Mouse (Mus musculus): ENCODE data around the gene Atp2b1. TPM values are rescaled to one million over a fixed set of nuclear protein-coding genes. Genes with fewer than 3 reads are reported as not detected.

The Atp2b1 gene
- 123 and 149 TPM in 2 replicates for polyA plus RNA-seq (2014; fragmentation: Nextera tagmentation; extraction: Ambion mirVana)

- Histone ChIP-seq H3K4me1 (ENCODE audit: control insufficient read depth, insufficient read depth, low read length) (0 out of 2 replicates have a peak, but pooled peaks cover 3% of the 10 kb centered on the region), H3K36me3 (ENCODE audit: control insufficient read depth, insufficient read depth, low read length) (no peaks in the 10 kb centered on the region), H3K27me3 (ENCODE audit: control insufficient read depth, insufficient read depth, low read length) (no peaks in the 10 kb centered on the region), H3K9me3 (ENCODE audit: control insufficient read depth, low read length) (no peaks in the 10 kb centered on the region), H3K27ac (ENCODE audit: low read depth, low read length) (peak within 1 kb of the TSS; percentile 99), H3K4me3 (ENCODE audit: low read length) (peak within 1 kb of the TSS; percentile 96), H3K4me2 (replicated peaks; ENCODE audit: low read depth, low read length) (peak within 1 kb of the TSS; percentile 81), H3K9ac (ENCODE audit: low read depth, low read length) (peak within 1 kb of the TSS; percentile 94)
- ATAC-seq (ENCODE audit: low FRiP score, low TSS enrichment) = peak; percentile 96
- WGBS = under 1% methylated on average over 52 of the region's 120 CpGs
These were observed at the start of gene Atp2b1 for GRCm38 (mm10) chr10:98913961-98914809. TSS of gene Atp2b1 (plus strand) at chr10:98914406.

GRCm38 (mm10) chr10:98864851-98865250 lies 49.4 kb upstream of the Atp2b1 start:
- Histone ChIP-seq H3K4me1 (ENCODE audit: control insufficient read depth, insufficient read depth, low read length) (no peaks in the 10 kb centered on the region), H3K36me3 (ENCODE audit: control insufficient read depth, insufficient read depth, low read length) (no peaks in the 10 kb centered on the region), H3K4me2 (replicated peaks; ENCODE audit: low read depth, low read length) (no peak overlapping the region), H3K9ac (ENCODE audit: low read depth, low read length) (no peak overlapping the region), H3K27ac (ENCODE audit: low read depth, low read length) (no peak overlapping the region), H3K4me3 (ENCODE audit: low read length) (no peak overlapping the region), H3K27me3 (ENCODE audit: control insufficient read depth, insufficient read depth, low read length) (no peaks in the 10 kb centered on the region), H3K9me3 (ENCODE audit: control insufficient read depth, low read length) (no peaks in the 10 kb centered on the region)
- no peak for ATAC-seq (ENCODE audit: low FRiP score, low TSS enrichment)
- 60% methylated on average over 3 of the region's 3 CpGs for WGBS

- Histone ChIP-seq H3K4me3 (ENCODE audit: low read length) (no peak overlapping the region), H3K4me2 (replicated peaks; ENCODE audit: low read depth, low read length) (no peak overlapping the region), H3K4me1 (ENCODE audit: control insufficient read depth, insufficient read depth, low read length) (no peaks in the 10 kb centered on the region), H3K9ac (ENCODE audit: low read depth, low read length) (no peak overlapping the region), H3K27me3 (ENCODE audit: control insufficient read depth, insufficient read depth, low read length) (no peaks in the 10 kb centered on the region), H3K9me3 (ENCODE audit: control insufficient read depth, low read length) (no peaks in the 10 kb centered on the region), H3K36me3 (ENCODE audit: control insufficient read depth, insufficient read depth, low read length) (no peaks in the 10 kb centered on the region), H3K27ac (ENCODE audit: low read depth, low read length) (no peak overlapping the region)
- ATAC-seq (ENCODE audit: low FRiP score, low TSS enrichment) = no peak
- WGBS = 93% methylated on average over 5 of the region's 5 CpGs
These were observed 47.3 kb upstream of the Atp2b1 start for GRCm38 (mm10) chr10:98866836-98867370.

GRCm38 (mm10) chr10:98868351-98868908 lies 45.8 kb upstream of the Atp2b1 start:
- Histone ChIP-seq H3K36me3 (ENCODE audit: control insufficient read depth, insufficient read depth, low read length) (no peaks in the 10 kb centered on the region), H3K9me3 (ENCODE audit: control insufficient read depth, low read length) (no peaks in the 10 kb centered on the region), H3K27ac (ENCODE audit: low read depth, low read length) (no peak overlapping the region), H3K27me3 (ENCODE audit: control insufficient read depth, insufficient read depth, low read length) (no peaks in the 10 kb centered on the region), H3K9ac (ENCODE audit: low read depth, low read length) (no peak overlapping the region), H3K4me1 (ENCODE audit: control insufficient read depth, insufficient read depth, low read length) (no peaks in the 10 kb centered on the region), H3K4me2 (replicated peaks; ENCODE audit: low read depth, low read length) (no peak overlapping the region), H3K4me3 (ENCODE audit: low read length) (no peak overlapping the region)
- WGBS = 84% methylated on average over 4 of the region's 4 CpGs
- ATAC-seq (ENCODE audit: low FRiP score, low TSS enrichment) = no peak

GRCm38 (mm10) chr10:98877855-98878254 lies 36.4 kb upstream of the Atp2b1 start:
- Histone ChIP-seq H3K9ac (ENCODE audit: low read depth, low read length) (no peak overlapping the region), H3K4me1 (ENCODE audit: control insufficient read depth, insufficient read depth, low read length) (no peaks in the 10 kb centered on the region), H3K36me3 (ENCODE audit: control insufficient read depth, insufficient read depth, low read length) (no peaks in the 10 kb centered on the region), H3K27me3 (ENCODE audit: control insufficient read depth, insufficient read depth, low read length) (no peaks in the 10 kb centered on the region), H3K9me3 (ENCODE audit: control insufficient read depth, low read length) (no peaks in the 10 kb centered on the region), H3K27ac (ENCODE audit: low read depth, low read length) (no peak overlapping the region), H3K4me3 (ENCODE audit: low read length) (no peak overlapping the region), H3K4me2 (replicated peaks; ENCODE audit: low read depth, low read length) (no peak overlapping the region)
- ATAC-seq (ENCODE audit: low FRiP score, low TSS enrichment) = no peak
- WGBS = 73% methylated on average over 3 of the region's 3 CpGs

GRCm38 (mm10) chr10:98878636-98879035 lies 35.6 kb upstream of the Atp2b1 start:
- H3K9me3 ChIP-seq (ENCODE audit: control insufficient read depth, low read length) = no peaks in the 10 kb centered on the region
- no peaks in the 10 kb centered on the region for H3K4me1 ChIP-seq (ENCODE audit: control insufficient read depth, insufficient read depth, low read length)
- H3K27me3 ChIP-seq (ENCODE audit: control insufficient read depth, insufficient read depth, low read length) = no peaks in the 10 kb centered on the region
- H3K27ac ChIP-seq (ENCODE audit: low read depth, low read length) = no peak overlapping the region
- H3K36me3 ChIP-seq (ENCODE audit: control insufficient read depth, insufficient read depth, low read length) = no peaks in the 10 kb centered on the region
- H3K9ac ChIP-seq (ENCODE audit: low read depth, low read length) = no peak overlapping the region
- ATAC-seq (ENCODE audit: low FRiP score, low TSS enrichment) = no peak
- no peak overlapping the region for H3K4me3 ChIP-seq (ENCODE audit: low read length)
- WGBS = 70% methylated on average over 2 of the region's 2 CpGs
- H3K4me2 ChIP-seq (replicated peaks; ENCODE audit: low read depth, low read length) = no peak overlapping the region

- no peaks in the 10 kb centered on the region for H3K4me1 ChIP-seq (ENCODE audit: control insufficient read depth, insufficient read depth, low read length)
- no peak overlapping the region for H3K4me2 ChIP-seq (replicated peaks; ENCODE audit: low read depth, low read length)
- no peaks in the 10 kb centered on the region for H3K27me3 ChIP-seq (ENCODE audit: control insufficient read depth, insufficient read depth, low read length)
- H3K4me3 ChIP-seq (ENCODE audit: low read length) = no peak overlapping the region
- H3K36me3 ChIP-seq (ENCODE audit: control insufficient read depth, insufficient read depth, low read length) = no peaks in the 10 kb centered on the region
- ATAC-seq (ENCODE audit: low FRiP score, low TSS enrichment) = no peak
- 82% methylated on average over 8 of the region's 8 CpGs for WGBS
- no peak overlapping the region for H3K27ac ChIP-seq (ENCODE audit: low read depth, low read length)
- no peaks in the 10 kb centered on the region for H3K9me3 ChIP-seq (ENCODE audit: control insufficient read depth, low read length)
- H3K9ac ChIP-seq (ENCODE audit: low read depth, low read length) = no peak overlapping the region
These were observed 34.1 kb upstream of the Atp2b1 start for GRCm38 (mm10) chr10:98880057-98880456.

GRCm38 (mm10) chr10:98880711-98881110 lies 33.5 kb upstream of the Atp2b1 start:
- no peak for ATAC-seq (ENCODE audit: low FRiP score, low TSS enrichment)
- H3K9me3 ChIP-seq (ENCODE audit: control insufficient read depth, low read length) = no peaks in the 10 kb centered on the region
- H3K36me3 ChIP-seq (ENCODE audit: control insufficient read depth, insufficient read depth, low read length) = no peaks in the 10 kb centered on the region
- no peak overlapping the region for H3K4me3 ChIP-seq (ENCODE audit: low read length)
- no peak overlapping the region for H3K9ac ChIP-seq (ENCODE audit: low read depth, low read length)
- no peak overlapping the region for H3K4me2 ChIP-seq (replicated peaks; ENCODE audit: low read depth, low read length)
- no peaks in the 10 kb centered on the region for H3K27me3 ChIP-seq (ENCODE audit: control insufficient read depth, insufficient read depth, low read length)
- 73% methylated on average over 2 of the region's 2 CpGs for WGBS
- H3K27ac ChIP-seq (ENCODE audit: low read depth, low read length) = no peak overlapping the region
- H3K4me1 ChIP-seq (ENCODE audit: control insufficient read depth, insufficient read depth, low read length) = no peaks in the 10 kb centered on the region

GRCm38 (mm10) chr10:98881492-98881891 lies 32.7 kb upstream of the Atp2b1 start:
- Histone ChIP-seq H3K9ac (ENCODE audit: low read depth, low read length) (no peak overlapping the region), H3K36me3 (ENCODE audit: control insufficient read depth, insufficient read depth, low read length) (no peaks in the 10 kb centered on the region), H3K4me2 (replicated peaks; ENCODE audit: low read depth, low read length) (no peak overlapping the region), H3K4me3 (ENCODE audit: low read length) (no peak overlapping the region), H3K27ac (ENCODE audit: low read depth, low read length) (no peak overlapping the region), H3K9me3 (ENCODE audit: control insufficient read depth, low read length) (no peaks in the 10 kb centered on the region), H3K4me1 (ENCODE audit: control insufficient read depth, insufficient read depth, low read length) (no peaks in the 10 kb centered on the region), H3K27me3 (ENCODE audit: control insufficient read depth, insufficient read depth, low read length) (no peaks in the 10 kb centered on the region)
- no peak for ATAC-seq (ENCODE audit: low FRiP score, low TSS enrichment)
- 93% methylated on average over 6 of the region's 6 CpGs for WGBS

Measured in kidney, embryonic 14.5 days (tissue).